Mouse (Mus musculus) layer of hippocampus, adult 11-12 months (tissue): ENCODE results near the gene Adamts17.

Experiments used
- DNase-seq: peaks from one replicate; pipeline ENCODE4 v3.0.0; 2022; ENCODE audit warnings: low spot score

Gene Adamts17

DNA sequence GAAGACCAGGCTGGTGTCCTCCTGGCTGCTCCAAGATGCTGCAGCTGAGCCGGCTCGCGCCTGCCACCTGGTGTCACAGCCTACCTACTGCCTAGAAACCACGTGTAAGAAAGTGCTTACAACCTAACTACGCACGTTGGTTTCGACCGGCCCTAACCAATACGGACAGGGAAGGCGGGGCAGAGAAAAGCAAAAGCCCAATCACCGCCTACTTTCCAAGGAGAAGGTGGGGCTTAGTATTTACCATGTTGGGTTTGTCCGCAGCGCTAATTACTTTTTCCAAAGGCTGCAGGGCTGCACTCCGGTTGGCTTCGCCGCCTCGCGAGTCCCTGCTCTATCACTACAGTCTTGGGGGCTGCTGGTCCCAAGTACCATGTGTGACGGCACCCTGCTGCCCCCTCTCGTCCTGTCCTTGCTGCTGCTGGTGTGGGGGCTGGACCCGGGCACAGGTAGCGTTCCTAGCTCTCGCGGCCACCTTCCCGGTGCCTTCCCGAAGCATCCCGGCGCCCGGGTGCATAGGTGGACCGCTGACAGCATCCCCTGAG is at the start of gene Adamts17:
TSS of gene Adamts17 (plus strand) at position 273 of the 545 bp plus-strand sequence.
- DNase-seq, result peak; percentile 95

DNA sequence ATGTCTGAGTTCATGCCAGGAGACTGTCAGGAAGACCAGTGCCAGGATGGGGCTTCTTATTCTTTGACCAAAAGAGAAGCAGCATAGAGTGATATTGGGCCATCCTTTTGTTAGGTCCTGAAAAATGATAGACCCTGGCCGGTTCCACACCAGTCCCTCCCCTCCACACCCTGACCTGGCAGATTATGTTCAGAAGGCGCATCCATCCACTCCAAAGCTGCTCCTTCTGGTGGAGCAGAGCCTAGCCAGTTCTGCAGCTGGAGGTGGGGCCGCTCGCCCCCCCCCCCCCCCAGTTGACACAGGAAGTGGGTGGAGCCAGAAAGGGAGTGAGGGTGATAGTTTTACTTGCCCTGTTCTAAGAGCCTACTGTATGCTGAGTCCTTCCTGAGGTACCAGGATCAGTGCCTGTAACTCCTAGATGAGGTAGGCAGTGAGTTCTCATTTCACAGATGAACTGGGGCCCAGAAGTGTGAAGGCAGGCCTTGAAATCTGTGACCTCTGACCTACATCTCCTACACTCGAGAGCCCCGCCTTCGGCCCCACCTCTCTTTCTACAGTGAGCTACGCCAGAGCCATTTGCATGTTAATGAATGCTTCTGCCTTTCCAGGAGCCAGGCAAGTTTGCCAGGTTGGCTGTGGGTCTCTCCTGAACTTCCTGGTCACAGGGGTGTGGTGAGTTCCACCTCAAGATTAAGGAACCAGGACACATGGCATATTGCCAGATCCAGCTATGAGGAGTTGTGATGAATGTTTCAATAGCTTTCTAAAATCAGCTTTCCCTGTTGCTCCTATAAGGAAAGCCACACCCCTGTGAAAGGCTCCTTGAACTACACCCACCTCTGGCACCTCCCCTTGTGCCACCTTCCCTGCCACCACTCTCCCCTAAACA is 49.4 kb upstream of the Adamts17 start:
- DNase-seq, result no peak

DNA sequence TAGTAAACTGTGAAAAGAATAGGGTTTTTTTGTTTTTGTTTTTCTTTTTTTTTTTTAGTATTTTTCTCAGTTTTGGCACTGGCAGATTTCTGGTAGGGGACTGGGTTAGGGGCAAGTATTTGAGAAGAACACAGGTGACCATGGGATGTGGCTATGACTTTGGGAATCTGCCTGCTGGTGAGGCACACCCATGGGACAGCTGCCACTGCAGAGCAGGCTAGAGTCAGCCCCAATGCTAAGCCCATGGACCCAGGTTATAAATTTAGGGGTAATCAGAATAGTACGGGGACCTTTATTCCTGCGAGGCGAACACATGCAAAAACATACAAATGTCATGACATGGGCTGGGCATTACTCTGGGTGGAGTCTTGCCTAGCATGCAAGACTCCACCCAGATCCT is 48.5 kb upstream of the Adamts17 start:
- DNase-seq, result no peak

DNA sequence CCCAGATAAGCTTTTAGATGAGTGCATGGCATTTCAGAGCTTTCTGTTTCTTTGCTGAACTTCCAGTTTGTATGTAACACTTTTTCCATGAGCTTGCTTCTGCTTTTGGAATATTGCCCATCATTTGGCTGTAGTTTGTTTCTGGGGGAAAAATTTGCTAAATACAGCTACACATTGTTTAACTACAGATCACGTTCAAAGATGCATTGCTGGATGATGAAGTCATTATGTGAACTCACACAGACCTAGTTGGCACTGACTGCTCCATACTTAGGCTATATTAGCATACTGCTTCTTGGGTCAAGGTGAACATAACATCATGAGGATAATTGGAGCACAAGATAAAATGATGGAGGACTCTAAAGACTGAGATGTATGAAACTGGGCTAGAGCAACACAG is 42.6 kb upstream of the Adamts17 start:
- no peak for DNase-seq

DNA sequence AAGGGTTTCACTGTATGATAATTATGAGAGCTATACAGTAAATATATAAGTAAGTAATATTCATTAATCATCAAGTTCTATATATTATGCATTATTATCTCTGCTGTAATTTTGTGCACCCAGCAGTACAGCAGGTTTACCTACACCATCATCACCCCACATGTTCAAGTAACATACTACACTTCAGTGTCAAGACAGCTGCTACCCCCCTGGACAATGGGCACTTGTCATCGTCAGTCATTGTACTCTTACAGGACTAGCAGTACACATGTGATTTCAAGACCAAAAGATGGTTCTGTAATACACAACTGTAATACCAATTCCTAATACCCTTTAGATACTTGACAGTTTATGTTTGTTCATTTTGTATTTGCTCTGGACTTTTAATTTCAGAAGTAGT is 42.2 kb upstream of the Adamts17 start:
- no peak for DNase-seq

DNA sequence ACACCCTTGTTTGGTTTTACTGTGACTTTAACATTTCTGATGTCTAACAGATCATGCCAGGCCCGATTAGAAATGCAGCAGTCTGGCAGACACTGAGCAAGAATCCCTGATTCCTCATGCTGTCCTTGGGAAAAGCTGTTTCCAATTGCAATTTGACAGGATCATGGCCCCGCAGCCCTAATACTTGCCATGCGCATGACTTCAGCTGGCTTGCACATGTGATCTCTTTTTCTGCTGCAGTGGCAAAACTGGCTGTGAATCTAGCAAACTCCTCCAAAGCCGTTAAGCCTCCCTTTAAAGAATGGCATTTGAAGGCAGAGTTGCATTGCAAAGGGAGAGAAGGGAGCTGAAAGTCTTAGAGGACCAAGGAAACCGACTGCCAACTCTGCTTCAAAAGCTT is 40.7 kb upstream of the Adamts17 start:
- DNase-seq, result no peak

DNA sequence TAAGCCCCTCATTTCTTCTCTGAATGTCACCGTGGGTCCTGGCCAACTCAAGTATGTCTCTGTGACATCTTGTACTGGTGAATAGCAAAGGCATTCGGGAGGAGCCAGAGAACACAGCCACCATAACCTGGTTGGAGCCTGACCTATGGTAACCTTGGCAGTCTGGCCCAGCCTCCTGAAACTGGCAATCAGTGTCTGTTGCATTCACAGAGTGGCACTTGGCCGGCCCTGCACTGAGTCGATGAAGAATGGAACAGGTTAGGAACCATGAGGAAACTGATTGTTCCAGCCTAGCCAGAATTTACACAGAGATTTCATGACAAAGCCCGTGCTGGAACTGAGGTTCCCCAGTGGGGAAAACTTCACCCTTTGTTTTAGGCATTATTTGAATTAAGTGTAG is 38.8 kb upstream of the Adamts17 start:
- no peak for DNase-seq

DNA sequence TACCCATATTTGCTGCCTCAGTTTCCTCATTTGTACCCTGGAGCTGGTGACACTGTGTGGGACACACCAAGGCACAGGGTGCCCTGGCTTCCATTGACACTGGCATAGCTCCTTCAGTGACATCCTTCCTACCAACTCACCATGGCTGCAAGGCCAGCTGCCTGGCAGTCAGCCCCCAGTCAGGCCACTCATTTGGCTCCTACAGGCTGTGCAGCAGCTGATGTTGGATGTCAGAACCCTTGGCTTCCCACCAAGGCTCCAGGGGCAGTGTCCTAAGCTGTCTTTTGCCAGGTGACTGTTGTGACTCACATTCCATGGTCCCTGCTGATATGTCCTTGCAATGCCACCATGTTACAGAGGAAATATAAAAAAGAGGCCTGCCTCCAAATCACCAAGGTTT is 37.8 kb upstream of the Adamts17 start:
- DNase-seq, result no peak

DNA sequence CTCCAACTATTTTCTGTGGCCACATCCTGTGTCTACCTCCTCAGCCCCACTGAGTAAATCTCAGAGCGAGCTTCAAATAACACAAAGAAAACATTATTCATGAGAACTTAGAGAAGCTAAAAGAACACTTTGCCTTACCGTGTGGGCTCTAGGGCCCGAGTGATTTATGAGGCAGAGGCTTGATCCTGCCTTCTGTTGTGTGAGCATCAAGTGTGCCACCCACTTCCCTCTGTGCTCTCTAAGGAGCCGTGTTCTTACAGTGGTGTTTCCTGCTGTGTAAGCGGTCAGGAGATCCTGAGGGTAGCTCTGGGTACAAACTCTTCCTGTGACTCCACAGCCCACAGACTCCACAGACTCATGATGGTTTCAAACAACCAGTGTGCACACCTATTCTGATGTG is 35.7 kb upstream of the Adamts17 start:
- DNase-seq, result no peak

DNA sequence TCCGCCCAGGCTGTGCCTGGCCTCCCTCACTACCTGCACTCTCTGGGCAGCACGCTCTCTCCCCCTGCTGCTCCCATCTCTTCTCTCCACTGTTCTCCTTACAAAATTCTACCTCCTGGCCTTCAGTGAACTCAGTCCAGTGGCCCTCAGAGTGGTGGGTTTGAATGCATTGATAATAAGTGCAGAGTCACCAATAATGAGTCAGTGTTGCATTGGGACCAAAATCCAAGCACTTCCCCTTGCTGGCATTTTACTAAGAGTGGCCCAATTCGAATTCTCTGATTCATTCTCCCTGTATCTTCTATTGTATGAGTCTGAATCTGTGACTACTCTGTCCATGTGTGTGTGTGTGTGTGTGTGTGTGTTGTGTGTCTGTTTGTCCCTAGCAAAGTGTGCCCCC is 32.7 kb upstream of the Adamts17 start:
- DNase-seq, result no peak

DNA sequence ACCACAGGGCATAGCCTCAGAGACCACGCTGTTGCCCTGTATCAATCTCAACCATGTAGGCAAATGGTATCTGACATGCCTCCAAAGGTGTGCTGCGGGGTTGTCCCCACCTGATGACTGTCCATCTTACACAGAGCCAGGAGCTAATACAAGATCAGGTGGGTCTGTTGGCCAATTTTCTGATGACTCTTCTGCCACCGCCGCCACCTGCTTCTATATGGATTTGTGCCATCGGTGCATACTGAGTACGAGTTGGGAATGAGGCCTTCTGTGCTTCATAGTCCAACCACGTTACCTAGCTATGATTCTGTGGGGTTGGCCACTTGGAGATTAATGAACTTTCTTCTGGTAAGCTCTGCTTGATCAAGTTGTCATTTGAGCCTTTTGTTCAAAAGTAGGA is 29.1 kb upstream of the Adamts17 start:
- DNase-seq, result no peak

DNA sequence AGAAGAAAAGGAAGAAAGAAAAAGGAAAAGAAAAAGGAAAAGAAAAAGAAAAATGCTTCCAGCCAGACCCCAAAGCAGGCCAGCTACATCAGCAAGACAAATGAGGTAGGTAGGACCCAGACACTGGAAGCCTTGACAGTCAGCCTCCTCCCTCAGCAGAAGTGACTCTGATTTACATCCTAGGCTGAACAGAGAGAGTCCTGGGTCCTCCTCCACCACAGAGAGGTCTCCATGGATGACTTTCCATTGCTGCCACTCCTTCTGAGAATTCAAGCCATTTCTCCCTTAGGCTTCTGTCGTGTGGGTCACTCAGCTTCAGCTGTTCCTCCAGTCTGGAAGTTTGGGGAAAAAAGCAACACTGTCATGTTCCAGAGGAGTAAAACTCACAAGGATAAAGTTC is 28.2 kb upstream of the Adamts17 start:
- DNase-seq, result no peak

DNA sequence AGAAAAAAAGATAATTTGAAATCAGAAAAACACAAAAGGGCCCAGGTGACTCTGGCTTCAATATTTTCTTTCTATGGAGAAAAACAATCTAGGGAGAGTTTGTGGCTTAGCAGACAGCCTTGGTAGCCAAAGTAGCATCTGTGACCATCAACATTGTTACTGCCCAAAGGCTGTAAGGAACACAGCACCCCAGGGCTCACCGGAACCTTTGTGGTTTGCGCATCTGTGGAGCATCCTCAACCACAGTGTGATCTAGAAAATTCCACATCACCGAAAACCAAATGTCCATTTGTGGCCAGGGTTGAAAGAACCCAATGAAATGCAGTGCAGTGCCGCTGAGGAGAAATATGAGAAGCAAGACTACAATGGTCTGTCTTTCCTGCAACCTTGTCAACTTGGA is 27.2 kb upstream of the Adamts17 start:
- DNase-seq, result no peak

DNA sequence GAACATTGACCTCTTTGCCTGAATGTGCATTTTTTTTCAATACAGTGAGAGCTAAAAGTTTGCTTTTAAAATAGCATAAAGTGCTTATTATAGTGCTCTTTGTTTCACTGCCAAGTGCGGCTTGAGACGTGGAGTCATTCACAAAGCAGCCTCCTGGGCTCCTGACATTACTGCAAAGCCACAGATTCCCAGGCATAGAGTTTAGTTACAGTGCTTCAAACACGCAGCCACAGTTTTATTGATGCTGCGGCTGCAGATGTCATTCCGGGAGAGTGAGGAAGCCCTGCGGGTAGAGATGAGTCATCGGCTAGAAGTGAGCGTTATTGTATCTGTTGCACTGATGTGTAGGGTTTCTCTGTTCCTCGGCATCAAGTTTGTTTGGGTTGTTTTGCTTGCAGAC is 26.8 kb upstream of the Adamts17 start:
- no peak for DNase-seq

DNA sequence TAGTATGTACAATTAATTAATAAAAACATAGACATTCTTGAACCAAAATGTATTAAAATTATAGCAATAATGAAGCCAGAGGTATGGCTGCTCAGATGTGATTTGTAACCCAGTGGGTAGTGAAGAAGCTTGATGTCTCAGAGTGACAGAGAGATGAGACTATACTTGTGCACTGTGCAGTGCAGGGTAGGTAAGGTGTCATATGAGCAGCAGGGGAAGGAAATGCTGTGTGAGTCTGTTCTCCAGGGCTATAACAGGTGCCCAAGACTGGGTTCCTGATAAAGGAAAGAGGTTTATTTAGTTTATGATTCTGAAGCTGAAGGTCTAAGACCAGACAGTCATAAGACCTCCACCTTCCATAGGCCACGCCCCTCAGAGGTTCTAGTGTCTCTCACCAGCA is 26.4 kb upstream of the Adamts17 start:
- DNase-seq, result no peak

DNA sequence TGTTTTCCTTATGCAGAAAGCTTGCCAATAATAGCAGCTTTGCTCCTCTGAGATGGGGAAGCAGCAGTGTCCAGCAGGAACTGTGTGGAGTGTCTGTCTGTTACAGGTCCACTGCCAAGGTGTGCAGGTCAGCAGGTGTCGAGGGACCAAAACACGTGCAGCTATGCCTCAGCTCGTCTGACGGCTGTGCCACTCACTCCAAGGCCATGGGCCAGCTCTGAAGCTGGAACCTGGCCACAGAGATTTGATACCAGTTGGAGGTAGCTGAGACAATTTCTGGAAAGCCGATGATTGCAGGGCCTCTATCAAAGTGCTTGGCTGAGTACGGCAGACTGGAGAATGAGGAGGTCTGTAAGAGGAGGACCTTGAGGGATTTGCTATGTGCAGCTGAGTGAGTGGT is 24.0 kb upstream of the Adamts17 start:
- DNase-seq, result no peak

DNA sequence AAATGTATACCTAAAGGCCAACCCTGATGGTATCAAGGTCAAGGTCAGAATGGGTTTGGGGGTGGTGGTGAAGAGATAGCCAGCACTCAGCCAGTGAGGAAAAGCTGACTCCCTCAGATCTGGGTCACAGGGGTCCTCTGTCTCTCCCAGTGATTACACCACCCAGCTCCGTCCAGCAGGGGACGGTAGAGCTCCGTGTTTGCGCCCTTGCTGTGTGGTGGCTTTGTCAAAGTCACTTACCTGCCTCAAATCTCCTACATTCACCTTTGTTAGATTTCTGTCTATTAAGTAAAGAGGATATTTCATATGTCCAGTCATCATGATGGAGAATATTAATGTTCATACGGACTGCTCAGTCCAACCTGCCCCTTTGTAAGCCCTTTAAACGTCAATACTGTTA is 19.5 kb upstream of the Adamts17 start:
- DNase-seq, result peak; percentile 42

DNA sequence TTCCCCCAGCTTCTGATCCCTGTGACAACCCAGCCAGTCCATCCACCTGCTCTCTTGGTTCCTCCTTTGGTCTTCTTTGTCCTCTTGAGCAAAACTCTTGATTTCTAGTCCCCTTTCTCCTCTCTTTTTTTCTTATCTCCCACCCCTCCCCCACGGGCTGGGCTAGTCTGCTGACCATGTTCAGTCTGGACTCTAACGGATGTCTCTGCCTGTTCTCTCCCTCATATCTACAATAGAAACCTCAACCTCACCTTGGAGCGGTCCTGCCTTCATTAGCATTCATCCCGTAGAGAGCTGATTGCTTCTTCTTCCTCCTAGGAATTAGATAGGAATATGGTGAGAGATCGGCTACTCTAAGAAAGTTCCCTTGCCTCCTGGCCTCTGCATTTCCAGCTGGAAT is 8.7 kb upstream of the Adamts17 start:
- DNase-seq, result no peak

DNA sequence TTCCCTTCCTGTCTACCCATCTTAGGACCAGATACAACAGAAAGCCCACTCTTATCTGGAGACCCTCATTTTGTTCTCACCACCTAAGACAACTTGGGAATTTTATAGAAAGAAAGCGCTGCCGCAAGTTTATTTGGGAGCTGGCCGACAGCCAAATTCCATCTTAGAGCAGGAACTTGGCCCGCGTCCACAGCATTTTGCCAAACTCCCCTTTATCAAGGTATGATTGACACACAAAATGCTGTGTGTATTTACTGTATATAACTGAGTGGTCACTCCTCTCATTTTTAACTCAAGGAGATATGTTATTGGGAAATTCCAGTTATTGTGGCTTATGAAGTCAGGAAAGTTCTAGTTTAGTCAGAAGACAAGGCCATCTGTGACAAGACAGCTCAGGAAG is 8.2 kb upstream of the Adamts17 start:
- DNase-seq, result no peak

DNA sequence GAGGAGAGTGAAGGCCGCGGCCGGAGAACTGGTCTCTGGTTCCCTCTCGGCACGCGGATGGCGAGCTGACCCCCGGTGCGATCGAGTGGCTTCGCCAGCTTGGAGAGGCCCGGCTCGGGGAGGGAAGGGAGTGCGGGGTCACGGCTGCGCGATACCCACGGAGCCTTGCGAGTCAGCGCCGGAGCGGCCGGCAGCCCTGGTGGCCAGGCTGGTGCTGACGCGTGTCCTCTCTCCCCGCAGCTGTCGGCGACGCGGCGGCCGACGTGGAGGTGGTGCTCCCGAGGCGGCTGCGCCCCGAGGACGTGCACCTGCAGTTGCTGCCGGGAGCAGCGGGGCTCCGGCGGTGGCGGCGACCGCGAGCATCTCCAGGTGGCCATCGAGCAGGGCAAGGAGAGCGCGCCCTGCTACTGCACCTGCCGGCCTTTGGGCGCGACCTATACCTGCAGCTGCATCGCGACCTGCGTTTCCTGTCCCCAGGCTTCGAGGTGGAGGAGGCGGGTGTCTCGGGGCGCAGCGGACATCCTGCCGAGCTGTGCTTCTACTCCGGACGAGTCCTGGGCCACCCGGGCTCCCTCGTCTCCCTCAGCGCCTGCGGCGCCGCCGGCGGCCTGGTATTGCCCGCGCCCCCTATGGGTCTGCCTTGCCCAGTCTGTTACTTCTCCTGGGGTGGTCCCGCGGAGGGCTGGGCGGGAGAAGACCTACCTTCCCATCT is 629 bp downstream of the Adamts17 start:
- DNase-seq, result peak; percentile 53

DNA sequence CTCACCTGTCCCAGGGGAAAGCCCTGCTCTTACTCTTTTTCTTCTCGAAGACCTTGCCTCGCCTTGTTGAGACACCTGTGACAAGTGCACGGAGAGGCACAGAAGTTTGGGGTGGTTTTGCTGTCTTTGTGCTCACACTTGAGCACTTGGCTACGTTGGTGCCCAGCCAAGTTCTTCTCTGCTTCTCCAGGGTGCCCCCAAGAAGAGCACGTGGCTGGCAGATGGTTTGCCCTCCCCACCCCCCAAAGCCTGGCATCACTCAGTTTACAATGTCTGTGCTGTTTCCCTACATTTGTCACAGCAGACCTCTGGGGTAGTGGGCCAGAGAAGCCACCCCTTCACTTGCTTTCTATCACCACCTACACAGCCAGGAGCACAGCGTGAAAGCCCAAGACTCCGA is 1.6 kb downstream of the Adamts17 start:
- peak; percentile 56 for DNase-seq

DNA sequence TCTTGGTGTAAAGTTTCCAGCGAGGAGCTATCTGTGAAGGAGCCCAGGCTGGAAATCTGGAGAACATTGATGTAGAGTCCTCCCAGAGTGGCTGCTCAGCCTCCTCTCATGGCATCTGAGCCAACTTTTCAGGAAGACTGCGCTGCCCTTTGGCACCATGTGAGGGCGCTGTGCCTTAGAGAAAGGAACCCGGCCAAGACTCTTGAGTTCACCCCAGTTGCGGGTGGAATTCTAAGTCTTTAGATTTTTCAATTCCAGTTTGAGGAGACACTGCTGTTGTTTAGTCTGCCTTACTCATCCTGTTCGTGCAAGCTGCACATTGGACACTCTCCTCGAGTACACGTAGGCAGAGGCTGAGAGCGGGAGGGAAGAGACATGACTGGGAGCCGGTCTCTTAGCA is 2.5 kb downstream of the Adamts17 start:
- peak; percentile 88 for DNase-seq

DNA sequence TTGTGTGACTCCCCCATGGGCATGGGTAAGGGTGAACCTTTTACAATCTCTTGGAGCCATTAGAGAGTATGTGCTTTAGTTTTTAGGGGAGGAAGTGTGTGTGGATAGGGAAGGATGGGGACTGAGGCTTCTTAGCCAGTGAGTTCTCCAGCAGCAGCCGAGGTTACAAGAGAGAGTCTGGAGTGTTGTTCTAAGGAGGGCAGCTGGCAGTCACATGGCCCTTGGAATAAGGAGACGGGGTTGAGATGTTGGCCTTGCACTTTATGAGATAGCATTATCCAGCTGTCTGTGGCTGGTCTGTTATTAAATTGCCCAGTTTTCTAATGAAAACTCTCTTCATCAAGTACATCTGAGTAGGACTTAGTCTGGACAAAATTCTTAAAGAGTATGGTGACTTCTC is 4.3 kb downstream of the Adamts17 start:
- DNase-seq, result no peak
